Mouse (Mus musculus) liver, embryonic 14.5 days (tissue): ENCODE results near the gene Tra2b. TPM values are rescaled to one million over a fixed set of nuclear protein-coding genes. Genes with fewer than 3 reads are reported as not detected.
"Not testable (repeated sequence)": the region's sequence is repeated elsewhere in the genome, so short reads cannot be mapped to it uniquely, and the experiment has no call there.

Experiments used
- ATAC-seq: fragments of 200-750 bp; cut with Nextera tagmentation; 2 replicates; pipeline ENCODE4 v1.8.0; 2017; ENCODE audit warnings: moderate number of reproducible peaks, mild to moderate bottlenecking, moderate library complexity; ENCODE audit not compliant: insufficient read depth
- DNase-seq, 3 experiments: peaks; one replicate each; pipeline ENCODE4 v3.0.0-alpha.2; 2012 to 2013; ENCODE audit warnings: low read depth in 3 of 3, low spot score in 3 of 3
- H3K27ac ChIP-seq: fragments of 300-500 bp; sonication (generic); 2 replicates; pipeline ENCODE4 v1.5.1; 2014; ENCODE audit warnings: moderate library complexity, mild to moderate bottlenecking, control low read depth, inconsistent platforms
- H3K27me3 ChIP-seq: fragments of 300-500 bp; sonication (generic); 2 replicates; pipeline ENCODE4 v1.6.1; 2014; ENCODE audit warnings: mild to moderate bottlenecking, low read length, moderate library complexity; ENCODE audit not compliant: control insufficient read depth, insufficient read depth
- H3K36me3 ChIP-seq: fragments of 300-500 bp; sonication (generic); replicated peaks from 2 replicates; pipeline ENCODE4 v1.6.1; 2014; ENCODE audit warnings: low read depth; ENCODE audit not compliant: control insufficient read depth, insufficient read depth
- H3K4me1 ChIP-seq, 2 experiments: fragments of 200-500 bp in 1 of 2; fragments of 300-500 bp in 1 of 2; sonication (generic) in 1 of 2; replicated peaks; 2 replicates each; pipeline ENCODE4 v1.6.1; 2012 to 2014; ENCODE audit warnings: antibody characterized with exemption in 1 of 2, inconsistent platforms in 1 of 2, low read length in 1 of 2; ENCODE audit not compliant: control insufficient read depth in 2 of 2, insufficient read depth in 2 of 2
- H3K4me2 ChIP-seq: fragments of 300-500 bp; sonication (generic); 2 replicates; pipeline ENCODE4 v1.6.1; 2014; ENCODE audit warnings: low read depth, mild to moderate bottlenecking, control low read depth, moderate library complexity
- H3K4me3 ChIP-seq, 2 experiments: fragments of 200-500 bp in 1 of 2; fragments of 300-500 bp in 1 of 2; sonication (generic) in 1 of 2; 2 replicates each; pipeline ENCODE4 v1.5.1; 2012 to 2014; ENCODE audit warnings: low read depth in 2 of 2, low read length in 2 of 2, mild to moderate bottlenecking in 2 of 2, control low read depth in 1 of 2, inconsistent platforms in 1 of 2, moderate library complexity in 1 of 2; ENCODE audit not compliant: insufficient read depth in 1 of 2
- H3K9ac ChIP-seq: fragments of 300-500 bp; sonication (generic); replicated peaks from 2 replicates; pipeline ENCODE4 v1.6.1; 2014; ENCODE audit warnings: mild to moderate bottlenecking, control low read depth, moderate library complexity
- H3K9me3 ChIP-seq: fragments of 300-500 bp; sonication (generic); 2 replicates; pipeline ENCODE4 v1.6.1; 2016; ENCODE audit warnings: low read length, mixed read lengths; ENCODE audit not compliant: control insufficient read depth
- CTCF ChIP-seq: IDR thresholded peaks from 2 replicates; pipeline ENCODE4 v1.5.1; 2016; ENCODE audit warnings: antibody characterized with exemption, low read depth, control low read depth
- EP300 ChIP-seq: IDR thresholded peaks from 2 replicates; pipeline ENCODE4 v1.6.1; 2016; ENCODE audit warnings: antibody characterized with exemption, low read depth
- WGBS: fragments of 180-500 bp; shearing (Covaris S2); extraction: QIAGEN DNeasy Blood & Tissue Kit; methylation state at CpG from one replicate; pipeline ENCODE4 v1.1.7; 2014; ENCODE audit not compliant: insufficient replicate concordance; 5-methylcytosine and 5-hydroxymethylcytosine counted together
- polyA plus RNA-seq, 2 experiments: library from polyadenylated mRNA; depleted of rRNA in 1 of 2; stranded (reverse) in 1 of 2; unstranded in 1 of 2; fragments of >200 nt; fragmentation: Nextera tagmentation in 1 of 2; extraction: Ambion mirVana in 1 of 2; gene quantifications; 2 replicates each; pipeline versions ENCODE4 v1.2.1 to v1.2.3; 2012 to 2014

The Tra2b gene
- polyA plus RNA-seq, 2 experiments = 69.7 to 145 TPM

DNA sequence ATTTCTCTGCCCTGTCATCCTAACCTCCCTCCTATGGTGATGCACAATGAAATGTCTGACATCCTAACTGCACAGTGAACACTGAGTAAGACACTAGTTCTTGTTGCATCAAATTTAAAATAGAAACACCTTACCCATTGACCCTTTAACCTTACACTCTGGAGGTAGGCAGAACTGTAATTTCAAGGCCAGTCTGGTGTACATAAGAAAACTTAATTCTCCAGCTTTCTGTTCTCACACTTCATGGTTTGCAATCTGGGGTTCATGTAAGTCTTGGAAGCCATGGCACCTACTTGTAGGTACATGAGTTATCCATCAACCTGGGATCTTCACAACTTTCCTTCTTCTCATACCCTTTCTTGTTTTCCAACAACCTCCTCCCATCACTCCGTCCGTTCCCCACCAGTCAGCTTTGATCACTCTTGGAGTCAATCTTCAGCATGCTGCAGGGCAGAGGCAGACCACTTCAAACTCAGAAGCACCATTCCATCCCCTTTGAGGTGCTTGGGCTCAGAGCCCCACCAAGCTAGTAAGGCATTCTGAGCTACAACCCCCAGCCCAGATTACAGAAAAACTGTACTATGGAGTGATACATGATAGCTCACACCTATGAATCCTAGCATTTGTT, 23.5 kb downstream of the Tra2b start:
- H3K9me3 ChIP-seq = no peaks in the 10 kb centered on the region
- ATAC-seq (no peak), DNase-seq (no peak)
- TF ChIP-seq CTCF (no peak), EP300 (no peak)
- no peaks in the 10 kb centered on the region for H3K27me3 ChIP-seq
- H3K36me3 ChIP-seq = peaks cover 59% of the 10 kb centered on the region
- WGBS = 93% methylated on average over 2 of the region's 2 CpGs
- H3K27ac ChIP-seq = no peak overlapping the region
- H3K4me3 ChIP-seq = no peak overlapping the region
- H3K4me2 ChIP-seq = no peak overlapping the region
- H3K9ac ChIP-seq = no peak overlapping the region
- H3K4me1 ChIP-seq = no peaks in the 10 kb centered on the region

GRCm38 (mm10) chr16:22241376-22242238, 24.2 kb downstream of the Tra2b start:
- Histone ChIP-seq H3K9me3 (no peaks in the 10 kb centered on the region), H3K4me3 (no peak overlapping the region), H3K9ac (no peak overlapping the region), H3K27ac (no peak overlapping the region), H3K4me1 (no peaks in the 10 kb centered on the region), H3K27me3 (no peaks in the 10 kb centered on the region), H3K4me2 (no peak overlapping the region), H3K36me3 (peaks cover 55% of the 10 kb centered on the region)
- DNase-seq (no peak), ATAC-seq (no peak)
- WGBS = 70% methylated on average over 6 of the region's 6 CpGs
- TF ChIP-seq CTCF (no peak), EP300 (no peak)

DNA sequence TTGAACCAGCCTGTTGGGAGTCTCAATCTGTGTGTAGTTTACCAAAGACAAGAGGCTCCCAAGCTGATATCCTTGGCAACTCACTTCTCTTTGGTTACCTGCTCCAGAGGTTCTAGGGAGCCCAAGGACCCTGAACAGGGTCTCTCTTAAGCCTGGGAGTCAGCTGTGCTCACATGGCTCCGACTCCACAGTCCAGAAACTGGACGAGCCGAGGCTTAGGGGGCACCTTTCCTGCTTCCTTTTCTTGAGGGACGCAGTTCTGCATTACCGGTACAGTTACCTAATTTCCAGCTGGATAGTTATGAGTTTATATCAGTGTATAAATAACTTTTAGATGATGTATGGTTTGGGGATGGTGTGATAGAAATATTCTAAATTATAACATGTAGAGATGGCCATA, 24.9 kb downstream of the Tra2b start:
- ATAC-seq (no peak), DNase-seq (no peak)
- no peak overlapping the region for H3K4me2 ChIP-seq
- H3K9me3 ChIP-seq = no peaks in the 10 kb centered on the region
- H3K27ac ChIP-seq = no peak overlapping the region
- H3K9ac ChIP-seq = no peak overlapping the region
- no peak overlapping the region for H3K4me3 ChIP-seq
- WGBS = 79% methylated on average over 5 of the region's 5 CpGs
- peaks cover 53% of the 10 kb centered on the region for H3K36me3 ChIP-seq
- H3K4me1 ChIP-seq = no peaks in the 10 kb centered on the region
- TF ChIP-seq EP300 = no peak
- TF ChIP-seq CTCF = no peak
- H3K27me3 ChIP-seq = no peaks in the 10 kb centered on the region

GRCm38 (mm10) chr16:22239978-22240377, 25.8 kb downstream of the Tra2b start:
- H3K36me3 ChIP-seq = peaks cover 44% of the 10 kb centered on the region
- no peaks in the 10 kb centered on the region for H3K27me3 ChIP-seq
- H3K4me2 ChIP-seq = no peak overlapping the region
- H3K9ac ChIP-seq = no peak overlapping the region
- ATAC-seq (no peak), DNase-seq (no peak)
- H3K4me1 ChIP-seq = no peaks in the 10 kb centered on the region
- H3K4me3 ChIP-seq = no peak overlapping the region
- TF ChIP-seq CTCF (no peak), EP300 (no peak)
- H3K9me3 ChIP-seq = no peaks in the 10 kb centered on the region
- WGBS = 80% methylated on average over 2 of the region's 2 CpGs
- H3K27ac ChIP-seq = no peak overlapping the region

DNA sequence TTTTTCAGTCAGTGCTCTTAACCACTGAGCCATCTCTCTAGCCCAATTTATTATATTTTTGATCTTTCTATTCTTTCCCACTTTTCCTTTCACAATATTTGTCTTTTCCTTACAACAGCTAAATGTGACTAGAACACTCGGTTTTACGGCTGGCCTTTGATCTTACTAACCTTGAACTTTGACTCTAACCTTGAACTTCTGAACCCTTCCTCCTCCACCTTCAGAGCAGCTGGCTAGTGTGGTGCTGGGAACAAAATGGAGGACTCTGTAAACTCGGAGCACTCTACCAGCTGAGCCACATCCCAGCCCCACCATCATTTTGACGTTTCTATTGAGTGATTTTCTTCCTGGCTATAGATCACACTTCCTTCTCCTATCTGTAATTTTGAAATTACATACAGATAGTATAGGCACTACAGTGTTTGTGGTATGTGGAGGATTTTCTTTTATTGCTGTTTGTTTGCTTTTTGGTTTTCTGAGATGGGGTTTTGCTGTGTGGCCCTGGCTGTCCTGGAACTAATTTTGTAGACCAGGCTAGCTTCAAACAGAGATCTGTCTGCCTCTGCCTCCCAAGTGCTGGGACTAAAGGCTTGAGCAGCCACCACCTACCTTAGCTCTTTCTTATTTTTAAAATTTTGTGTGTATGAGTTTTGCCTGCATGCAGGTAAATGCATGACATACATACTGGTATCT, 26.7 kb downstream of the Tra2b start:
- H3K4me3 ChIP-seq = no peak overlapping the region
- WGBS = 60% methylated on average over 4 of the region's 4 CpGs
- ATAC-seq (no peak), DNase-seq (no peak)
- no peaks in the 10 kb centered on the region for H3K9me3 ChIP-seq
- peaks cover 35% of the 10 kb centered on the region for H3K36me3 ChIP-seq
- no peak for TF ChIP-seq EP300
- no peak for TF ChIP-seq CTCF
- no peak overlapping the region for H3K4me2 ChIP-seq
- H3K4me1 ChIP-seq = no peaks in the 10 kb centered on the region
- H3K9ac ChIP-seq = no peak overlapping the region
- H3K27ac ChIP-seq = no peak overlapping the region
- no peaks in the 10 kb centered on the region for H3K27me3 ChIP-seq

DNA sequence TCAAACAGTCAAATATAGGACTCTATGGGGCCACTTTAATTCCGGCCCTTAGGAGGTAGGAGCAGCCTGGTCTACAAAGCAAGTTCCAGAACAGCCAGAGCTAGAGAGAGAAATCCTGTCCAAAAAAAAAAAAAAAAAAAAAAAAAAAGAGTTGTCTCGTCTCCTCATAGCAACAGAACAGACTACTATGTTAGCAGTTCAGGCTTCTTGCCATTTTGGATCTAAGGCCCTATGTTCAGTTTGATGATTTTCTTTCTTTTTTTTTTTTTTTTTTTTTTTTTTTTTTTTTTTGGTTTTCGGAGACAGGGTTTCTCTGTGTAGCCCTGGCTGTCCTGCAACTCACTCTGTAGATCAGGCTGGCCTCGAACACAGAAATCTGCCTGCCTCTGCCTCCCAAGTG, 27.4 kb downstream of the Tra2b start:
- H3K4me1 ChIP-seq, ATAC-seq, DNase-seq, H3K27ac ChIP-seq, H3K9me3 ChIP-seq, H3K4me3 ChIP-seq, H3K4me2 ChIP-seq, H3K9ac ChIP-seq, H3K27me3 ChIP-seq: not testable (repeated sequence)
- H3K36me3 ChIP-seq = peaks cover 28% of the 10 kb centered on the region
- WGBS = 68% methylated on average over 4 of the region's 4 CpGs
